Mouse (Mus musculus) stomach, postnatal 0 days (tissue): Measurements from ENCODE around the gene Afap1.

Source experiments
- CTCF ChIP-seq: IDR thresholded peaks from 2 replicates; pipeline ENCODE4 v1.5.1; 2016; ENCODE audit warnings: antibody characterized with exemption, low read depth, mild to moderate bottlenecking, moderate library complexity
- EP300 ChIP-seq: optimal IDR thresholded peaks from 2 replicates; pipeline ENCODE3; 2016; ENCODE audit warnings: antibody characterized with exemption

DNA sequence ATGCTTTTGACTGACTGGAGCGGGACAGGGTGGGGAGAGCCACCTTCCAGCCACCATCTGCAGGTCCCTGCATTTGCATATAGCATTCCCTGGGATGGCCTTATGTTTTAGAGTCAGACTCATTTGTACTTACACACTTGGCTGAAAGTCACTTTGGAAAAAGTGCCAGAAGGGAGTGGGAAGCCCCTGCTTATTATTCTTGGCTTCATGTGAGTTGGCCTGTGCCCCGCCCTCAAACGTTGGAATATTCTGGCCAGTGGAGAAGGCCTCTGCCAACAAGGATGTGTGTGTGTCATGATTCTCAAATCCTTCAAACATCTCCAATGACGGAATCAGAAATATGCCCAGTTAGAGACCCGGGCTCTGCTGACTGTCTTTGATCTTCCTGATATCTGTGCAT lies 88.2 kb downstream of the Afap1 start:
- TF ChIP-seq EP300 (no peak), CTCF (no peak)
